ENCODE assay signal across 9 mouse cellular contexts in the genomic region with DNA sequence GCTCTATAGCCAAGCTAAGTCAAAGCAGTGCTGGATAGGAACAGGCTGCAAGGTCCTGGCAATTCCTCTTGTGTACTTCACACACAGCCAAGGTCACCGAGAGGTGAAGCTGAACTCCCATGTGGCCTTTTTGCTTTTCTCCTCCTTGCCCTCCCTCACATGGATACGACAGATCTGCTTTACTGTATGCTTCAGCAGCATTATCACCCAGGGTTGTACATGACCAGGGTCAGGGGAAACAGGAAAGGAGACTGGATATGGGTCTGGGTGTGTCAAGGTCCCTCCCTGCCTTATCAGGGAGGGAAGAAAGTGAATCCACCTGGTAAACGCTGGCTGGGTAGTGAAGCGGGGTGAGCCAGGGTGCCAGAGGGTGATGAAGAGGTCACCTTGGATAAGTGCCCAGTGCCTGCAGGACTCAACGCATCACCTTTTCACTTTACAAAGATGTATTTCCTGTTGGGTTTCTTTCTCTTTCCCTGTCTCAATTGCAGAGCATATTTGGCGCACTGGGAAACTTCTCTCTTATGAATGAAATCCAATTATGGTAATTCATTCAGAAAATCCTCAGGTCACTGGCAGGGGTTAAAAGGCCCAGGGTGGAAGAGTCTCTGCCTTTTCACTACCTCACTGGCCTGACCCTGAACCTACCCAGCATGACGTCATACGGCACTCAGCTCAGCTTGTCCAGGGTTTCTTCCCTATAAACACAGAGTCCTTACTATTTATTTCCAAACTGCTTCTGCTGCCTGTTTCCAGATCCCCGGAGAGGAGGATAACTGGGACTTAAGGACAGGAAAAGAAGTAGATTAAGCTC.
DNase-seq lines count a peak whose midpoint lies in the region; ATAC-seq and TF ChIP-seq lines count a peak whose summit lies in the region.
"Had no signal": no experiment of that assay in that cellular context is flagged by ENCODE, and none has a peak within 500 bp of the region (broad histone marks: within the 10 kb centered on the region; RNA-seq: fewer than 3 reads in every experiment).

No protein-coding gene starts in this region.

- H3K36me3 ChIP-seq in heart, embryonic 10.5 days, result no peaks in the 10 kb centered on the region
- no peaks in the 10 kb centered on the region for H3K36me3 ChIP-seq in forebrain, postnatal 0 days (ENCODE audit: insufficient read depth)

- H3K9ac ChIP-seq in forebrain, postnatal 0 days, result no peak overlapping the region
- H3K9ac ChIP-seq: liver, embryonic 14.5 days had no signal

- peak overlapping the region; percentile 69 for H3K27ac ChIP-seq in heart, embryonic 10.5 days
- H3K27ac ChIP-seq in forebrain, postnatal 0 days (ENCODE audit: low read depth, low read length), result no peak overlapping the region
- H3K27ac ChIP-seq: liver, embryonic 14.5 days had no signal

- H3K4me1 ChIP-seq in heart, embryonic 10.5 days, result peaks cover 22% of the 10 kb centered on the region
- H3K4me1 ChIP-seq in forebrain, postnatal 0 days (ENCODE audit: insufficient read depth), result no peaks in the 10 kb centered on the region

- no peak for ATAC-seq in forebrain, postnatal 0 days
- ATAC-seq in megakaryocyte, adult 5-6 weeks (ENCODE audit: poor library complexity, severe bottlenecking), result no peak

- no peaks in the 10 kb centered on the region for H3K9me3 ChIP-seq in heart, embryonic 10.5 days
- no peaks in the 10 kb centered on the region for H3K9me3 ChIP-seq in forebrain, postnatal 0 days (ENCODE audit: low read length)

- no peak for TF ChIP-seq CTCF in forebrain, postnatal 0 days (IDR thresholded peaks at IDR 0.05; ENCODE audit: low read depth)

- peak; percentile 56 for DNase-seq in gastrocnemius, adult 18-20 months (ENCODE audit: low spot score)
- DNase-seq in gastrocnemius, postnatal 4 days (ENCODE audit: low spot score in 2 of 2), result no peak
- peak; percentile 76 for DNase-seq in heart, embryonic 10.5 days (ENCODE audit: low spot score)
- DNase-seq in kidney, postnatal 10 days, result peak; percentile 53
- peak; percentile 19 for DNase-seq in retina, postnatal 1 day
- no peak for DNase-seq in forebrain, postnatal 0 days
- DNase-seq in cerebellum, adult 8-10 months, result no peak

- 34% methylated on average over 9 of the region's 9 CpGs for WGBS in heart, embryonic 10.5 days
- 53% methylated on average over 9 of the region's 9 CpGs for WGBS in forebrain, postnatal 0 days

- no peaks in the 10 kb centered on the region for H3K27me3 ChIP-seq in heart, embryonic 10.5 days (ENCODE audit: insufficient read depth, poor library complexity, severe bottlenecking)
- H3K27me3 ChIP-seq in forebrain, postnatal 0 days (ENCODE audit: insufficient read depth, low read length), result no peaks in the 10 kb centered on the region

- no peak overlapping the region; the same call in 1 of the 2 replicates for H3K4me3 ChIP-seq in heart, embryonic 10.5 days
- H3K4me3 ChIP-seq in forebrain, postnatal 0 days (ENCODE audit: low read depth, low read length), result no peak overlapping the region

- no peak overlapping the region for H3K4me2 ChIP-seq in forebrain, postnatal 0 days (ENCODE audit: low read depth)

Comparison
In these comparisons a context has a peak if more than half of its experiments do, and no peak if none do; other contexts are left out.
1. DNase-seq: peak in gastrocnemius, adult 18-20 months (single experiment), heart, embryonic 10.5 days (single experiment), kidney, postnatal 10 days (single experiment) and retina, postnatal 1 day (single experiment); none in gastrocnemius, postnatal 4 days (0 of 2), forebrain, postnatal 0 days (single experiment) and cerebellum, adult 8-10 months (single experiment).